Mouse (Mus musculus) liver, embryonic 15.5 days (tissue): ENCODE measurements around the gene Col15a1. TPM values are rescaled to one million over a fixed set of nuclear protein-coding genes. Genes with fewer than 3 reads are reported as not detected.

ENCODE experiments used
- ATAC-seq: fragments of 200-750 bp; cut with Nextera tagmentation; 2 replicates; pipeline ENCODE4 v1.8.0; 2017; ENCODE audit warnings: moderate number of reproducible peaks, mild to moderate bottlenecking, moderate library complexity; ENCODE audit not compliant: insufficient read depth
- H3K27ac ChIP-seq: fragments of 300-500 bp; sonication (generic); replicated peaks from 2 replicates; pipeline ENCODE4 v1.5.1; 2015; ENCODE audit warnings: mild to moderate bottlenecking, inconsistent platforms
- H3K27me3 ChIP-seq: fragments of 300-500 bp; sonication (generic); 2 replicates; pipeline ENCODE4 v1.6.1; 2015; ENCODE audit warnings: mild to moderate bottlenecking, inconsistent platforms
- H3K36me3 ChIP-seq: fragments of 300-500 bp; sonication (generic); replicated peaks from 2 replicates; pipeline ENCODE4 v1.6.1; 2015; ENCODE audit warnings: moderate library complexity, mild to moderate bottlenecking, inconsistent platforms
- H3K4me1 ChIP-seq: fragments of 300-500 bp; sonication (generic); replicated peaks from 2 replicates; pipeline ENCODE4 v1.6.1; 2015; ENCODE audit warnings: inconsistent platforms
- H3K4me2 ChIP-seq: fragments of 300-500 bp; sonication (generic); 2 replicates; pipeline ENCODE4 v1.6.1; 2015; ENCODE audit warnings: moderate library complexity, mild to moderate bottlenecking, inconsistent platforms
- H3K4me3 ChIP-seq: fragments of 300-500 bp; sonication (generic); replicated peaks from 2 replicates; pipeline ENCODE4 v1.5.1; 2015; ENCODE audit warnings: mild to moderate bottlenecking, inconsistent platforms
- H3K9ac ChIP-seq: fragments of 300-500 bp; sonication (generic); 2 replicates; pipeline ENCODE4 v1.6.1; 2015; ENCODE audit warnings: moderate library complexity, mild to moderate bottlenecking, inconsistent platforms
- H3K9me3 ChIP-seq: fragments of 300-500 bp; sonication (generic); replicated peaks from 2 replicates; pipeline ENCODE4 v1.6.1; 2016; ENCODE audit warnings: inconsistent platforms
- WGBS: fragments of 180-500 bp; shearing (Covaris S2); methylation state at CpG from one replicate; pipeline ENCODE4 v1.1.7; 2015; ENCODE audit warnings: mixed read lengths; ENCODE audit not compliant: insufficient replicate concordance; 5-methylcytosine and 5-hydroxymethylcytosine counted together
- polyA plus RNA-seq: library from polyadenylated mRNA; unstranded; fragments of >200 nt; fragmentation: Nextera tagmentation; extraction: Ambion mirVana; gene quantifications from 2 replicates; pipeline ENCODE4 v1.2.1, GENCODE M21; 2015

The Col15a1 gene
- polyA plus RNA-seq, 1 experiment from 2014 or later: 0.53 TPM

DNA sequence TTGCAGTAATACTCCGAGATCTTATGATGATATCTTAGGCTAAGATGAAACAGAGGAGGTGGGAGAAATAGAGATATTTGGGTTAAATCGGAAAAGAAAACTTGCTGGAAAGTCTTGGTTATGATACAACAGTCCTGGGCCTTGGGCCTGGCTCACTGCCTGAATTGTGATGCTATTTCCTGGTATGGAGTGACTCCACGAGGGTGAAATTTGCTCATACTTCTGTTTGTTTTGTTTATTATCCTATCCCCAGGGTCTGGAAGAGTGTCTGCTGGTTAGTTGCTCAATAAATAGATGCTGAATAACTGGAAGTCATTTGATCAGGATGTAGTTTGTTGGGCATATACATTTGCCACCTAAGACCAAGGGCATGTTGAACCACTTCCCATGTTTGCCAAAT lies 119.8 kb downstream of the Col15a1 start:
- Histone ChIP-seq H3K27ac (no peak overlapping the region), H3K4me1 (peaks cover 18% of the 10 kb centered on the region), H3K9ac (no peak overlapping the region), H3K36me3 (no peaks in the 10 kb centered on the region), H3K4me2 (no peak overlapping the region), H3K27me3 (no peaks in the 10 kb centered on the region; the same call in 1 of the 2 replicates), H3K9me3 (no peaks in the 10 kb centered on the region), H3K4me3 (no peak overlapping the region)
- no peak for ATAC-seq
- 65% methylated on average over 3 of the region's 3 CpGs for WGBS

- no peak overlapping the region for H3K4me3 ChIP-seq
- no peak overlapping the region for H3K4me2 ChIP-seq
- no peaks in the 10 kb centered on the region for H3K9me3 ChIP-seq
- H3K27me3 ChIP-seq: no peaks in the 10 kb centered on the region; the same call in 1 of the 2 replicates
- H3K4me1 ChIP-seq: peaks cover 8% of the 10 kb centered on the region
- H3K27ac ChIP-seq: no peak overlapping the region
- no peak for ATAC-seq
- H3K36me3 ChIP-seq: no peaks in the 10 kb centered on the region
- no peak overlapping the region for H3K9ac ChIP-seq
- WGBS: 8% methylated on average over 1 of the region's 1 CpGs
These were observed 121.3 kb downstream of the Col15a1 start for GRCm38 (mm10) chr4:47329285-47329684.

DNA sequence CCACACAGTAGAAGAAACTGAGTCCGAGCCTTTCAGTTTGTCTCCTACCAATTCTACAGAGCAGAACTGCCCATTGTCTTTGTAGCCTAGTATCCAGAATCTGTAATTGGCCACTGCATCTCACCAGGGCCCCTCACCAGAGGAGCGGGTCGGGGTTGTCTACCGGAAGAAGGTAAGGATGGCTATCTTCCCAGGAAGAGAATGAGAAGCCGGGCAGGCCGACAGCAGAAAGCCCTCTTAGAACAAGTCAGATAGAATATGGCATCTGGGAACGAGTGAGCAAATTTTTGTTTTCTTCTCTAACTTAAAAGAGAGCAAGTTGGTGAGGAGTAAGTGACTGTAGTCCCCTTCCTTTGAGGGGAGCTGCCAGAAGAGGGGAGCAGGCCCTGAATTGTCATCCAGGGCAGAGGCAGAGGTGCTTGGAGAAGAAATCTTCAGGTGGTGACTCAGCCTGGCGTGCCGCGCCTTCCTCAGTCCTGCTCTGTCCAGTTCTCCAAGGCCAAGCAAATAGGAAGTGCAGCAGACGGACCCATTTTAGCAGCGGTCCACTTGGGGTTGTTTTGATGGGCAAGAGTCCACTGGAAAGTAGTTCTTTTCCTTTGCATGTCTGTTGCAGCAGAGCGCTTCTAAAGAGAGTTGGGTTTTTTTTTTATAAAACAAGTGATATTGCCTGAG lies 122.6 kb downstream of the Col15a1 start:
- H3K36me3 ChIP-seq: no peaks in the 10 kb centered on the region
- H3K9ac ChIP-seq: no peak overlapping the region
- WGBS: 72% methylated on average over 13 of the region's 13 CpGs
- no peaks in the 10 kb centered on the region for H3K4me1 ChIP-seq
- no peak overlapping the region for H3K4me2 ChIP-seq
- H3K27me3 ChIP-seq: no peaks in the 10 kb centered on the region; the same call in 1 of the 2 replicates
- no peaks in the 10 kb centered on the region for H3K9me3 ChIP-seq
- ATAC-seq: no peak
- no peak overlapping the region for H3K27ac ChIP-seq
- H3K4me3 ChIP-seq: no peak overlapping the region

DNA sequence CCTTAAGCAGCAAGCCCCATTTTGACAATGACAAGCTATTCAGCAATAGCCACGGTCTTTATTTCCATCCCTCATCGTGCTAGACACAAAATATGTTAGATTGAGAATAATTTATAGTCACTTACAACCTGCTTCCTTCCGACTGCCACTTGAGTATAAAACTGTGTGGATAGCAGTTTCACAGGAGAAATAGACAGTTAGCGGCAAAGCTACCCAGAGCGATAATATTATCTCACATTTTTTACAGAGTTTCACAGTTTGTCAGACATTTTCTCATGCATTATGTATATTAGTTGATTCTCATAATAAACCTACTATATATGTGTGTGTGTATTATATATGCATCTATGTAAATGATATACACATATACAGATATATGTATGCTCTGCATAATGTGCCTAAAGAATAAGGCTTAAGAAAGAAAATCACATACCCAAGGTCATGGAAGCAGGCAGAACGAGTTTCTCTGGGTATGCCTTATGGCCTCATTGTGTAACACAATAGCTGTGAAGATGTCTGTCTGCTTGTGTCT lies 124.9 kb downstream of the Col15a1 start:
- WGBS: 64% methylated on average over 6 of the region's 6 CpGs
- H3K27me3 ChIP-seq: peaks cover 3% of the 10 kb centered on the region
- H3K27ac ChIP-seq: no peak overlapping the region
- H3K9me3 ChIP-seq: no peaks in the 10 kb centered on the region
- no peak overlapping the region for H3K4me2 ChIP-seq
- no peak overlapping the region for H3K4me3 ChIP-seq
- no peak overlapping the region for H3K9ac ChIP-seq
- no peaks in the 10 kb centered on the region for H3K36me3 ChIP-seq
- H3K4me1 ChIP-seq: no peaks in the 10 kb centered on the region
- ATAC-seq: no peak

DNA sequence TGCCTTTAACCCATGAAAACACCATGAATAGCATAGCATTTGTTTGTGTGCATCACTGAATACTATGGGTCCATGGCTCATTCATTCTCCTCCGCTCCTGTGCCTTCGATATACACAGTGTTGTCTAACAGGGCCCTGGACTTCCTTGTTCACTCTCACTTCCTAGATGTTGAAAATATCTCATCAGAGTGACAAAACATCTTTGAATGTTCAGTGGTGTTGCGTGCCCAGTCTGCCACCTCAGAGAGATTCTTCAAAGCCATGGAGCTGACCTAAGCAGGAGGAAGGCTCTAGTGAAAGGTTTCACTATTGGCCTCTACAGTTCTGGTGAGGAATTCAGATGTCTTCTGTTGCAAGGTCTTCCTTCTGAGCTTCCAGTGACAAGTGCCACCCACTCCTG lies 125.6 kb downstream of the Col15a1 start:
- Histone ChIP-seq H3K4me1 (no peaks in the 10 kb centered on the region), H3K27me3 (peaks cover 3% of the 10 kb centered on the region), H3K4me3 (no peak overlapping the region), H3K27ac (no peak overlapping the region), H3K36me3 (no peaks in the 10 kb centered on the region), H3K9me3 (no peaks in the 10 kb centered on the region), H3K4me2 (no peak overlapping the region), H3K9ac (no peak overlapping the region)
- WGBS: 81% methylated on average over 3 of the region's 3 CpGs
- ATAC-seq: no peak

DNA sequence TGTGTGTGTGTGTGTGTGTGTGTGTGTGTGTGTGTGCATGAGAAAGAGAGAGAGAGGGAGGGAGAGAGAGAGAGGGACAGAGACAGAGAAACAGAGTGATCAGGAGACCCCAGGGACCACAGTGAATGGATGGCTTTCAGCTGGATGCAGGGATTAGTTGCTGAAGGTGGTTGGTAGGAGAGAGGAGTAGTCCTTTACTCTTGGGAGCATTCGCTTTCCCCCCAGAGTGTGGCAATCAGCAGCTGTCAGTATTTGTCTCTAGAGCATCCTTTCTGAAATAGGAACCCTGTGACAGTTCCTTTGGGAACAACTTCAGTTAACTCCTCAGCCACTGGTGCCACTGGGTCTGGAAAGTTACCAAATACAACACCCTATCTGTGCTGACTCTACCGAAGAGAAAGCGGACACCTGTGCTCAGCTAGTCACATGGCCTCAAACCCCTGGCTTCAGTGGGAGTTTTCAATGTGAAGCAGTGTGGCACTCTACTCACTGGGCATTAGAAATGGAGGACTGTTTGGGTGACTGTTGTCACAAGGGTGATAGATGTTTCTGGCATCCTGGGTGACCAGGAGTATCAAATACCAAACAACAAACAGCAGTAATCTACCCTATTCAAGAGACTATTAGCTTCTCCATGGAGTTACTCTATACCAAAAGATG lies 129.1 kb downstream of the Col15a1 start:
- Histone ChIP-seq H3K9ac (no peak overlapping the region), H3K36me3 (no peaks in the 10 kb centered on the region), H3K4me2 (no peak overlapping the region), H3K4me1 (no peaks in the 10 kb centered on the region), H3K27me3 (peaks cover 3% of the 10 kb centered on the region; the same call in 1 of the 2 replicates), H3K27ac (no peak overlapping the region), H3K4me3 (no peak overlapping the region), H3K9me3 (no peaks in the 10 kb centered on the region)
- WGBS: 65% methylated on average over 3 of the region's 3 CpGs
- no peak for ATAC-seq

- Histone ChIP-seq H3K9me3 (no peaks in the 10 kb centered on the region), H3K27ac (no peak overlapping the region), H3K27me3 (no peaks in the 10 kb centered on the region), H3K9ac (no peak overlapping the region), H3K4me2 (no peak overlapping the region), H3K4me1 (no peaks in the 10 kb centered on the region), H3K4me3 (no peak overlapping the region), H3K36me3 (no peaks in the 10 kb centered on the region)
- ATAC-seq: no peak
- WGBS: 43% methylated on average over 8 of the region's 8 CpGs
These were observed 134.7 kb downstream of the Col15a1 start for GRCm38 (mm10) chr4:47342632-47343031.

DNA sequence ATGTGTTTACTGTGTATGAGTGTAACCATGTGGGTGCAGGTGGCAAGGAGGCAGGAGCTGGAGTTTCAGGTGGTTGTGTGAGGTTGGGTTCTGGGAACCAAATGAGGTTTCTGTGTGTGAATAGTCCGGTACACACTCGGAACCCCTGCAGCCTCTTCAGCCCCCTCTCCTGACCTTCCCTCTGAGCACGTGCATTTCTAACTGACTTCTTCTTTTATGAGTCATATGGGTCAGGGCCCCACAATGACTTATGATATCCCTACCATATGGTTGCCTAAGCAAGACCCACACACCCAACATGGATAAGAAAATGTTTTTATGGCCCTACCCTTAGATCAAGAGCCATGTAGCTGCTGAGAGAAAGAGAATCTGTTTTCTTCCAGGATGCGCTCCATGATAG lies 139.1 kb downstream of the Col15a1 start:
- Histone ChIP-seq H3K9me3 (no peaks in the 10 kb centered on the region), H3K27me3 (peaks cover 35% of the 10 kb centered on the region), H3K27ac (no peak overlapping the region), H3K4me3 (no peak overlapping the region), H3K4me2 (no peak overlapping the region), H3K9ac (no peak overlapping the region), H3K36me3 (no peaks in the 10 kb centered on the region), H3K4me1 (peaks cover 6% of the 10 kb centered on the region)
- WGBS: 41% methylated on average over 4 of the region's 4 CpGs
- no peak for ATAC-seq

GRCm38 (mm10) chr4:47349759-47350158 lies 141.8 kb downstream of the Col15a1 start:
- Histone ChIP-seq H3K36me3 (no peaks in the 10 kb centered on the region), H3K4me3 (no peak overlapping the region), H3K27ac (no peak overlapping the region), H3K27me3 (peaks cover 58% of the 10 kb centered on the region), H3K9me3 (no peaks in the 10 kb centered on the region), H3K4me1 (peaks cover 24% of the 10 kb centered on the region), H3K9ac (no peak overlapping the region), H3K4me2 (no peak overlapping the region)
- 40% methylated on average over 6 of the region's 6 CpGs for WGBS
- ATAC-seq: no peak

DNA sequence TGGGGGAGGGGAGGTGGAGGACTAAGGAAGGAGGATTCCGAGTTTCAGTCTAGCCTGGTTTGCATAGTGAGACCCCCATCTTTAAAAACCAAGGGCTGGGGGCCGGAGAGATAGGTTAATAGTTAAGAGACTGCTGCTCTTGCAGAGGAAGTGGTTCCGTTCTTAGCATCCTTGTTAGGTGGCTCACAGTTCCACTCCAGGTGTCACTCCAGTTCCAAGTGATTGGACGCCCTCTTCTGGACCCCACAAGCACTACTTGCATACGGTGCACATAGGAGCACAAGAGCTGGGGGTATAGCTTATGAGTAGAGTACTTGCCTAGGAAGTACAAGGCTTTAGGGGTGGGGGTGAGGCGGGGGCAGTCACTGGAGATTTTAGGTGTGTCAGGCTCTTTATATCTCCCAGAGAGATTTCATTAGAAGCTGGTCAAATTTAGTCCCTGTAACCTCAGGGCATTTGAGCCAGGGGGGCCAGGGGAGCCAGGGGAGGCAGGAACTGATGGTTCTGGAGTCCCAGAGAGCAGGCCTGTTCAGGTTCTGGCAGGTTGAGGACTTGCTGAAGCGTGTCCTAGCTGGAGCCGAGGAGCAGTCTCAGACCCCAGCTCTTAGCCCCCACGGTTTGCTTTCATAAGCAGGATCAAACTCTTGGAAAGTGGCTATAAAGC lies 143.6 kb downstream of the Col15a1 start:
- peak overlapping the region; percentile 76 for H3K4me3 ChIP-seq
- no peak overlapping the region for H3K27ac ChIP-seq
- no peaks in the 10 kb centered on the region for H3K36me3 ChIP-seq
- peaks cover 59% of the 10 kb centered on the region for H3K27me3 ChIP-seq
- WGBS: 13% methylated on average over 9 of the region's 9 CpGs
- H3K4me2 ChIP-seq: peak overlapping the region; percentile 99
- no peak for ATAC-seq
- H3K4me1 ChIP-seq: peaks cover 24% of the 10 kb centered on the region
- no peaks in the 10 kb centered on the region for H3K9me3 ChIP-seq
- H3K9ac ChIP-seq: peak overlapping the region; percentile 68

GRCm38 (mm10) chr4:47352061-47352661 lies 144.2 kb downstream of the Col15a1 start:
- Histone ChIP-seq H3K4me1 (peaks cover 24% of the 10 kb centered on the region), H3K4me2 (peak overlapping the region; percentile 99), H3K27ac (no peak overlapping the region), H3K9me3 (no peaks in the 10 kb centered on the region), H3K27me3 (peaks cover 59% of the 10 kb centered on the region), H3K9ac (peak overlapping the region; percentile 68), H3K36me3 (no peaks in the 10 kb centered on the region), H3K4me3 (peak overlapping the region; percentile 76)
- WGBS: 1% methylated on average over 32 of the region's 32 CpGs
- no peak for ATAC-seq
